Mouse (Mus musculus) G1E (cell line): Measurements from ENCODE around the gene Farp2. TPM values are rescaled to one million over a fixed set of nuclear protein-coding genes. Genes with fewer than 3 reads are reported as not detected.

Experiments
- ATAC-seq: 2 replicates; pipeline ENCODE4 v1.8.0; 2016; ENCODE audit warnings: mild to moderate bottlenecking; ENCODE audit not compliant: insufficient number of reproducible peaks, poor library complexity, low FRiP score, severe bottlenecking; ENCODE audit errors: extremely low read depth
- DNase-seq: peaks from one replicate; pipeline ENCODE4 v3.0.0; 2012; ENCODE audit warnings: low spot score
- H3K27me3 ChIP-seq: 2 replicates; pipeline ENCODE4 v1.6.1; 2012; ENCODE audit warnings: mild to moderate bottlenecking, low read length, inconsistent platforms; ENCODE audit not compliant: insufficient read depth
- H3K36me3 ChIP-seq: replicated peaks from 2 replicates; pipeline ENCODE3; 2012; ENCODE audit warnings: mild to moderate bottlenecking, inconsistent platforms
- H3K4me1 ChIP-seq: 2 replicates; pipeline ENCODE4 v1.6.1; 2012; ENCODE audit warnings: low read depth, low read length, inconsistent platforms, mixed read lengths; ENCODE audit not compliant: insufficient read depth
- H3K4me3 ChIP-seq: 2 replicates; pipeline ENCODE4 v1.5.1; 2012; ENCODE audit warnings: low read depth, mild to moderate bottlenecking, inconsistent platforms, low read length, moderate library complexity, mixed read lengths
- H3K9me3 ChIP-seq: replicated peaks from 2 replicates; pipeline ENCODE4 v1.6.1; 2012; ENCODE audit warnings: inconsistent platforms
- CTCF ChIP-seq: IDR thresholded peaks from 2 replicates; pipeline ENCODE4 v1.5.1; 2012; ENCODE audit warnings: low read depth, low read length, inconsistent platforms, mixed read lengths
- GATA1 ChIP-seq: IDR thresholded peaks from 2 replicates; pipeline ENCODE4 v1.6.1; 2012; ENCODE audit warnings: borderline replicate concordance, low read length, inconsistent platforms, mixed read lengths
- GATA2 ChIP-seq: IDR thresholded peaks from 2 replicates; pipeline ENCODE4 v1.6.1; 2012; ENCODE audit warnings: low read depth, low read length, inconsistent platforms, borderline replicate concordance
- POLR2AphosphoS5 ChIP-seq: IDR thresholded peaks from 2 replicates; pipeline ENCODE4 v1.6.1; 2012; ENCODE audit warnings: low read depth, low read length, inconsistent platforms; ENCODE audit not compliant: insufficient replicate concordance
- TAL1 ChIP-seq: conservative IDR thresholded peaks from 2 replicates; pipeline ENCODE4 v1.6.1; 2012; ENCODE audit warnings: low read depth, low read length, inconsistent platforms, mixed read lengths
- polyA plus RNA-seq: library from polyadenylated mRNA; stranded (reverse); fragments of >175 nt; gene quantifications from 2 replicates; pipeline ENCODE4 v1.2.3, GENCODE M21; 2012
- total RNA-seq, 2 experiments: library from RNA; stranded (forward) in 1 of 2; stranded (reverse) in 1 of 2; fragments of 200-1000 nt in 1 of 2; fragments of >200 nt in 1 of 2; fragmentation: Nextera tagmentation in 1 of 2; gene quantifications; 2 replicates each; pipeline ENCODE4 v1.2.3; 2014 to 2017

Gene Farp2
- total and polyA plus RNA-seq, 3 experiments = 1.6 to 28.1 (median 5.4) TPM

DNA sequence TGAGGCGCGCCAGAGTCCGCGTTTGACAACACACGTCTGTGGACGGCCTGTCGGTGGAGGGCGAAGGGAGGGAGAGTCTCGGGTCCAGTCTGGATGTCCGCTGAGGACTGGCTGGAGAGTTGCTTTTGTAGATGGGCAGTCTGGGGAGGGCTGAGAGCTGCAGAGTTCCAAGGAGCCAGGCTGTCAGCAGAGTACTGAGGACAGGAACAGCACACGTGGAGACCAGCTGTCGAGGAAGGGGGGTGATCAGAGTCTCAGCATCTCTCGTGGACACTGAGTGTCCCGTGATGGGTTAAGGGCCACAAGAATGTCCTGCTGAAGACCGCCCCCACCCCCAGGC, 442 bp downstream of the Farp2 start:
- peaks cover 43% of the 10 kb centered on the region for H3K4me1 ChIP-seq
- no peaks in the 10 kb centered on the region for H3K27me3 ChIP-seq
- no peak for ATAC-seq
- peak overlapping the region; percentile 85 for H3K4me3 ChIP-seq
- H3K36me3 ChIP-seq = peaks cover 39% of the 10 kb centered on the region
- DNase-seq = peak; percentile 37
- H3K9me3 ChIP-seq = no peaks in the 10 kb centered on the region
- TF ChIP-seq TAL1 = no peak
- TF ChIP-seq GATA2 = no peak
- TF ChIP-seq GATA1 = no peak

DNA sequence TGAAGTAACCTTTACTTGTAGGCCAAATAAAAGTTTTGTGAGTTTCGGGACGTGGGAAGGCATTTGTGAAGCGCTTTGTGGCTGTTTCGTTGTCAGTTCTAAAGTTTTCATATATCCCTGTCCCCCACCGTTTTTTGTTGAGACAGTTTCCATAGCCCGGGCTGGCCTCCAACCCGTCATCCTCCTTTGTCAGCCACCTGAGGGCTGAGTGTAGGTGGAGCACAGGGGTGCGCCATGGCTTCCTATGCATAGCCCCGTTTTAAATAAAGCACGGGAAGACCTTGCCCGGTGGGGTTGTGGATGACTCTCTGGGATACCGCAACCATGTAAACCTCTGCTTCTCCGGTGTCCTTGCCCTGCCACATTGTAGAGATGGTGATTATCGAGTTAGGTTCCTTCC, 1.3 kb downstream of the Farp2 start:
- H3K27me3 ChIP-seq = no peaks in the 10 kb centered on the region
- ATAC-seq (no peak), DNase-seq (no peak)
- H3K36me3 ChIP-seq = peaks cover 34% of the 10 kb centered on the region
- TF ChIP-seq TAL1 (no peak), POLR2AphosphoS5 (no peak), CTCF (no peak), GATA2 (no peak), GATA1 (no peak)
- H3K4me1 ChIP-seq = peaks cover 39% of the 10 kb centered on the region
- no peak overlapping the region for H3K4me3 ChIP-seq
- H3K9me3 ChIP-seq = no peaks in the 10 kb centered on the region

DNA sequence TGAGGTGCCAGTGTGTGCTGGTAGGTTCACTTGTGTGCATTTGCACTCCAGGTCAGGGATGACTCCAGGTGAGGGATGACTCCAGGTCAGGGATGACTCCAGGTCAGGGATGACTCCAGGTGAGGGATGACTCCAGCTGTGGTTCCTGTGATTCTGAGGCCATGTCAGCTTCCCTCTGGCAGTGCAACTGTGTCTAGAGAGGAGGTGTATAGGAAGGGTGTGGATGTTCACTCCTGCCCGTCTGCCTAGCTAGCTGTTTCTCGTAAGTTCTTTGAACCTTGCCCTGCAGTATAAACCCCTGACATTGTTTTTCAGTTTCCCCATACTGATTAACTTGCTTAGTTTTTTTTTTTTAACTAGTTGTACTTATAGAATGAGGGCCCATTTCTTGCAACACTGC, 9.6 kb downstream of the Farp2 start:
- Histone ChIP-seq H3K27me3 (no peaks in the 10 kb centered on the region), H3K4me3 (no peak overlapping the region)
- no peak for ATAC-seq

DNA sequence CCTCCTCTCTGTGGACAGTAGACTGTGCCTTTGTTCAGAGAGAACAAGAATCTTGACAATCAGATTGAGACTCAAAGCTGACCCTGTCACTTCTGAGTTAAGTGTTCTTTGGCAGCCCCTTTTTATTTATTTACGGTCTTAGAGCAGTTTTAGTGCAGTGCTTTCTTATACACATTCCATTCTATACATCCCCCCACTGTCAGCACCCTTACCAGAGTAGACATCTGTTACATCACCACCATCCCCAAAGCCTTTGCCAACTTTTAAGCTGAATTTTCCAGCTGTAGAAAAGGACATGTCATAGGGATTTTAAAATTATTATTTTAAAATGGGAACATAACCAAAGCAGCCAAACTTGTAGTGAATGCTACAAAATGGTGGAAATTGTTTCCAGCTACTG, 10.4 kb downstream of the Farp2 start:
- DNase-seq (no peak), ATAC-seq (no peak)
- TF ChIP-seq CTCF = no peak
- no peak for TF ChIP-seq GATA1
- no peak for TF ChIP-seq POLR2AphosphoS5
- TF ChIP-seq TAL1 = no peak
- no peak for TF ChIP-seq GATA2
- Histone ChIP-seq H3K4me1 (no peaks in the 10 kb centered on the region; the same call in 1 of the 2 replicates), H3K4me3 (no peak overlapping the region), H3K36me3 (peaks cover 24% of the 10 kb centered on the region), H3K9me3 (no peaks in the 10 kb centered on the region), H3K27me3 (no peaks in the 10 kb centered on the region)

More for the DNA sequence above, 9.6 kb downstream of the Farp2 start:
- Histone ChIP-seq H3K4me1 (no peaks in the 10 kb centered on the region; the same call in 1 of the 2 replicates), H3K9me3 (no peaks in the 10 kb centered on the region), H3K36me3 (peaks cover 28% of the 10 kb centered on the region)
- TF ChIP-seq CTCF = no peak
- no peak for TF ChIP-seq GATA1
- TF ChIP-seq TAL1 = no peak
- TF ChIP-seq POLR2AphosphoS5 = no peak
- TF ChIP-seq GATA2 = no peak
- no peak for DNase-seq

GRCm38 (mm10) chr1:93529801-93530200, 17.9 kb downstream of the Farp2 start:
- TF ChIP-seq TAL1 = no peak
- no peak for TF ChIP-seq GATA1
- no peaks in the 10 kb centered on the region for H3K4me1 ChIP-seq
- DNase-seq (no peak), ATAC-seq (no peak)
- no peaks in the 10 kb centered on the region for H3K9me3 ChIP-seq
- H3K36me3 ChIP-seq = peaks cover 44% of the 10 kb centered on the region
- no peaks in the 10 kb centered on the region for H3K27me3 ChIP-seq
- no peak overlapping the region for H3K4me3 ChIP-seq

DNA sequence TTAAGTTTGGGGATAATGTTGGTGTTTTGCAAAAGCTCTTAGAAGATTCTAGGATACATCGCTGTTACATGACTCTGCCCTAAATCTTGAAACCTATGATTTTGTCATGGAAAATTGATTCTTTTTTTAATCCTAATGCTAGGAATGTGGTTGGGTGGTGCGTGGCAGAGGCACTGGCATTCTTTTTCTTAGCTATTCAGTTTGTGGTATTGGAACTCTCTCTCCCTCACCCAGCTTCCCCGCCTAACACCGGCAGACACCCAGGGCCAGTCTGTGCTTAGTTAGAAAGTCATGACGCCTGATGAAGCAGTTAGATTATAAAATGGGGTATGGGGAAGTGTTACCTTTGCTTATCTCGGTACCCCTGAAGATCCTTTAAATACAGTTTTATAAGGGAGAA, 25.3 kb downstream of the Farp2 start:
- Histone ChIP-seq H3K9me3 (peaks cover 2% of the 10 kb centered on the region), H3K4me3 (no peak overlapping the region), H3K36me3 (peaks cover 16% of the 10 kb centered on the region), H3K4me1 (no peaks in the 10 kb centered on the region), H3K27me3 (no peaks in the 10 kb centered on the region)
- no peak for ATAC-seq
- no peak for DNase-seq
- no peak for TF ChIP-seq GATA2
- TF ChIP-seq TAL1 = no peak
- TF ChIP-seq POLR2AphosphoS5 = no peak

- no peaks in the 10 kb centered on the region for H3K27me3 ChIP-seq
- no peak overlapping the region for H3K4me3 ChIP-seq
- no peak for DNase-seq
- H3K36me3 ChIP-seq = peaks cover 11% of the 10 kb centered on the region
- no peak for ATAC-seq
- TF ChIP-seq GATA2 = no peak
- TF ChIP-seq POLR2AphosphoS5 = no peak
- no peak for TF ChIP-seq GATA1
- TF ChIP-seq TAL1 = no peak
- no peak for TF ChIP-seq CTCF
- no peaks in the 10 kb centered on the region for H3K9me3 ChIP-seq
- no peaks in the 10 kb centered on the region for H3K4me1 ChIP-seq
These were observed 31.3 kb downstream of the Farp2 start for GRCm38 (mm10) chr1:93543196-93543595.

DNA sequence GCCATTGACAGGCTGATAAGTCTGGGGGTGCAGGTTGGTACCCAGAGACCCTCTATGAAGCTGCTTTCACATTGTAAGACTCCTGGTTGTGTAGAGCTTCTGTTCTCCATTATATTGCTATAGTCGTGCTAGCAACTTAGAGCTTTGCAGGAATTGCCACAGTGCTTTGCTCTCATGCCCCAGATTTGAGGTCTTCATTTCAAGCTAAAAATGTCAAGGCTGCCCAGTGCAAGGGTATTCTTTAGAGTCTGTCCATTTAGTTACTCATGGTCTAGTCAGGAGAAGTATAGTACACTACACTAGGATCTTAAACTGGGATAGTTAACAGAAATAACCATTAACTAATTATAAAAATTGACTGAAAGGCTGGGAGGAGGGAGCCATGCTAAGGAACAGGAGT, 35.4 kb downstream of the Farp2 start:
- Histone ChIP-seq H3K9me3 (no peaks in the 10 kb centered on the region), H3K4me1 (no peaks in the 10 kb centered on the region), H3K36me3 (peaks cover 11% of the 10 kb centered on the region), H3K4me3 (no peak overlapping the region), H3K27me3 (no peaks in the 10 kb centered on the region)
- TF ChIP-seq POLR2AphosphoS5 (no peak), GATA1 (no peak), TAL1 (no peak), CTCF (no peak), GATA2 (no peak)
- DNase-seq (no peak), ATAC-seq (no peak)
